ENCODE assay signal across 10 mouse cellular contexts in the genomic region with DNA sequence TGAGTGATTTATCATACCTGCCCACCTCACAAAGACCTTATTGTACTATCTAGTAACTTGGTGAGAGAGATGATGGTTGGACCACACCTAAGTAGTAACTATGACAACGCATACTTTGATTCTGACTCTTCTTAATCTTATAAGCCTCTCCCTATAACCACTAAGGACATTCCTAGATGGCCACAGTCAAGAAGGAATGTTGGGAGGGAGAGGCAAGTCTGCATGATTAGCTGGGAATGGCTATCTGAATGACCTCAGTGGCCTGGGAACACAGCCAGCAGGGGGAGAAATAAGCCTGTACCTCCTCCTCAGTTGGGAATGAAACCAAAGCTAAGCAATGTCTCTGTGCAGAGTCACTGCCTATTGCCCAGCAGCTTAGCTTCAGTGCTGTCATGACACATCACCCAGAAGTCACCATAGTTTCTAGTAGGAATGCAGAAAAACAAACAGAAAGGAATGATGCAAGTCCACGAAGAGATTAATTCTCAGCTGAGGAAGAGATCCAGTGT. TPM values are rescaled to one million over a fixed set of nuclear protein-coding genes. Genes with fewer than 3 reads are reported as not detected.
DNase-seq lines count a peak whose midpoint lies in the region; TF ChIP-seq lines count a peak whose summit lies in the region.
"Had no signal": no experiment of that assay in that cellular context is flagged by ENCODE, and none has a peak within 500 bp of the region (broad histone marks: within the 10 kb centered on the region; RNA-seq: fewer than 3 reads in every experiment).

No protein-coding gene starts in this region.

- no peaks in the 10 kb centered on the region for H3K27me3 ChIP-seq in kidney, adult 2 months (replicated peaks; ENCODE audit: control insufficient read depth, insufficient read depth, low read length)
- H3K27me3 ChIP-seq: lung, embryonic 15.5 days had no signal

- 47% methylated on average over 2 of the region's 2 CpGs for WGBS in kidney, adult 2 months

- H3K4me3 ChIP-seq in kidney, adult 2 months (ENCODE audit: insufficient read depth, low read depth, low read length): no peak overlapping the region
- H3K4me3 ChIP-seq: forebrain, embryonic 10.5 days; lung, embryonic 15.5 days had no signal

- TF ChIP-seq POLR2A in kidney, adult 2 months (IDR thresholded peaks at IDR 0.05; ENCODE audit: low read depth, low read length): no peak

- no peaks in the 10 kb centered on the region for H3K4me1 ChIP-seq in kidney, adult 2 months (ENCODE audit: control insufficient read depth, insufficient read depth, low read length)
- H3K4me1 ChIP-seq: forebrain, embryonic 10.5 days; lung, embryonic 15.5 days had no signal

- no peaks in the 10 kb centered on the region for H3K36me3 ChIP-seq in kidney, adult 2 months (ENCODE audit: control insufficient read depth, insufficient read depth, low read length)
- H3K36me3 ChIP-seq: forebrain, embryonic 10.5 days; lung, embryonic 15.5 days had no signal

- H3K27ac ChIP-seq in kidney, adult 2 months (ENCODE audit: insufficient read depth, low read depth, low read length): no peak overlapping the region
- H3K27ac ChIP-seq: forebrain, embryonic 10.5 days; lung, embryonic 15.5 days had no signal

- TF ChIP-seq CTCF in kidney, adult 2 months (conservative IDR thresholded peaks at IDR 0.05; ENCODE audit: insufficient read depth, insufficient read length, low read depth, low read length): no peak

- DNase-seq in urinary bladder, postnatal 25 days (ENCODE audit: low spot score): peak; percentile 63
- DNase-seq in urinary bladder, postnatal 10 days (ENCODE audit: low spot score): no peak
- DNase-seq in gastrocnemius, postnatal 4 days (ENCODE audit: low spot score in 2 of 2): peak; percentile 52 to 75
- DNase-seq in kidney, adult 2 months: peak; percentile 52
- no peak for DNase-seq in right cerebral cortex, adult 2 months (ENCODE audit: low spot score in 2 of 2)
- no peak for DNase-seq in cerebellum, adult 8-10 months
- no peak for DNase-seq in right cerebral cortex, postnatal 25 days
- no peak for DNase-seq in layer of hippocampus, adult 9-10 months (ENCODE audit: low spot score)

RNA-seq across cellular contexts. Expression of gene S100a11, which starts 16.8 kb away (rescaled TPM):
- 100 to 1,000 TPM; 310 to 333 TPM for total RNA-seq in gastrocnemius, postnatal 4 days (2021)
- 183 and 285 TPM in 2 replicates for polyA plus RNA-seq in kidney, adult 2 months (2012; rRNA removed)

RNA-seq across cellular contexts. Expression of gene S100a10, which starts 17.8 kb away (rescaled TPM):
- total RNA-seq in gastrocnemius, postnatal 4 days (2021): 100 to 1,000 TPM; 290 to 327 TPM
- polyA plus RNA-seq in kidney, adult 2 months (2012; rRNA removed): 83.6 and 104 TPM in 2 replicates

Comparison
In these comparisons a context has a peak if more than half of its experiments do, and no peak if none do; other contexts are left out.
1. DNase-seq: peak in urinary bladder, postnatal 25 days (single experiment), gastrocnemius, postnatal 4 days (2 of 2) and kidney, adult 2 months (single experiment); none in urinary bladder, postnatal 10 days (single experiment), right cerebral cortex, adult 2 months (0 of 2), cerebellum, adult 8-10 months (single experiment), right cerebral cortex, postnatal 25 days (single experiment) and layer of hippocampus, adult 9-10 months (single experiment).